Mouse (Mus musculus) telencephalon, adult 2 months (tissue): ENCODE results near the gene Snx29.
"Not testable (repeated sequence)": the region's sequence is repeated elsewhere in the genome, so short reads cannot be mapped to it uniquely, and the experiment has no call there.

ENCODE experiments used
- DNase-seq: peaks from one replicate; pipeline ENCODE4 v3.0.0-alpha.2; 2011; ENCODE audit warnings: low read depth, low spot score

The Snx29 gene

DNA sequence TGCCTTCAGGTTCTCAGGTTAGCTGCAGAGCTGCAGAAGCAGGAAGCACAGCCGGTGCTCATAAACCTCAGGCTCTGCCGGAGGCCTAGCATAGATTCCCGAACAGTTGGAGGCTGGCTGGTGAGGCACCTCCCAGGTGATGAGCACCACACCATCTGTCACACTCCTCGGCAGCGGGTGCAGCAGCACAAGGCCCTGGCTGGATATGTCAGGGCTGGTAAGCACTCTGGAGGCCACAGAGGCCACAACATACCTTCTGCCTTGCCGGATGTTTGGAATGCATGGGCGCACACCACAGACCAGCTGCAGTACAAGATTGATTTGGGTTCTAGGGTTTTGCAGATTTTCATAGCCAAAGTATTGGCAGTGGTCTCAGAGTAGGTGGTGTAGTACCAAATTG, 172.2 kb downstream of the Snx29 start:
- DNase-seq: no peak

DNA sequence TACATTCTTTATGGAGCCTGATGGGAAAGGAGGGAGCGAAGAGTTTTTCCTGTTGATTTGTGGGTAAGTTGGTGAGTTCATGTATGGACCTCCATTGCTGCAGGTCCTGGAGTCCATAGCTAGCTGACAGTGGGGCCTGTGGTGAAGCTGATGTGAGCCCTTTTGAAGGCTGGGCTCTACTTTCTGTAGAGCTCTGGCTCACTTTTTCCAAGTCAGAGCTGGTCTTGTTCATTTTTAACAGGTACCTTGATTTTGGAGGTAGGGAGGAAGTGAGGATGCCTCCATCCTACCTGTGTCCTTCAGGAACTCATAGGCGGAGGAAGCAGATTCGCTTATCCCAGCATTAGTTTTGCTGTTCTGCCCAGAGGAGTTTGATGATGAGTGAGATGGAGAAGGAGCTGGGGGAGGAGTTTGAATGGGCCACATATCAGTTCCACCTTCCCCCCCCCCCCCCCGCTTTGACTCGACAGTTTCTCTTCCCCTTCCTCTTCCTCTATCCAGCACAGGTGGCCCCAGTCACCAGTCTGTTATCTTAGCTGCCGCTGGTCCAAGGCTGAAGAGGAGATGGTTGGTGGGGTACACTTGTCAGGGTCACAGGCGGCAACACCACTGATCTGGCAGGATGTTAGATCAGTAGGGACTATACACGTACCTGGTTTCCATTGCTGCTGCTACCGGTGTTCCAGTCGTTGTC, 173.4 kb downstream of the Snx29 start:
- no peak for DNase-seq

DNA sequence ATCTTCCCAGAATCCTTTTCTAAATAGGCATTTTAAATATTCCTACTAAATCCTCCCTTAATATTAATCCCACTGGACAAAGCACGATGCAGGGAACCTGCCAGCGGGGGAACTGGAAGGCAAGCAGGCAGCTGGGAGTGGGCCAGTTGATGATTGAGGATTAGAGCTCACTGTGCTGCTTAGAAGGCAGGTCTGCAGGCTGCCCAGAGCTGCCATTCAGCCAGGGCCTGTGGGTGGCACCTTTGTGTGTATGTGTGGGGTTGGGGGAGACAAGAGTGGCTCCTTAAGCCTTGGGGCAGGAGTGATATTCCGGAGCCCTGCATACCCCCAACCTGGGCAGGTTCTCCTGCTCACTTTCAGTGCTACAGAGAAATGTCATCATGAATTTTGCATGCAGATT, 174.0 kb downstream of the Snx29 start:
- no peak for DNase-seq

DNA sequence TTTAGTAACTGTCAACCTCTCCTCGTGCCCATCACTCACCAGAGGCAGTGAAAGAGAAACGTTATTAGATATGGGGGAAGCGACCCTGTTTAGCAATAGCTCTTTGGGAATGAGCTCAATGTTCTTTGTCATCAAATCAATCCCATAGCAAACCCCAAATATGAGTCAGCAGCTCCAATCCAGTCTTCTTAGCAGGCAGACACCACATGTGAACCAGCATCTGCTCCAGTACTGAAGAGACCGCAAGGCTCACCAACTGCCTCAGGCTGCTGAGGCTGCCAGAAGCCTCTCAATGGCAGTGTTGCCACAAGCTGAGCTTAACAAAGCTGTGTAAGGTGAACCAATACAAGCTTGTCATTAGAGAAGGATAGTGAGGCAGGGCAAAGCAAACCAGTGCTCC, 177.4 kb downstream of the Snx29 start:
- DNase-seq: no peak

DNA sequence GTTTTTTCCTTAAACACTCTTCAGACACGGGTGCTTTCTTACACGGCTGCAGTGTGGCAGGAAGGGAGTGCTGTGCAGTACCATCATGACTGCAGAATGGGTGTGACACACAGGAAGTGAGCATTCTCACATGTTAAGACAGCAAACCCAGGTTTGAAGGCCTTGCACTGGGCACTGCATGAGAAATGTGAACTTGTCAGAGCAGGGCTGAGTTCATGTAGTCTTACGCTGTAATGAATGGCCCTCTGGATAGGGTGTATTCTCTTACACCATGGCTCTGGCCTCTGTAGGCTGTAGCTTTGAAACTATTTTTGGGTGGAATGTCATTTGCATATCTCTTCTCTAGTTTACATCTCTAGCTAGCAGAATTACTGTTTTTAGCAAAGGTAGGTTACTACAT, 178.4 kb downstream of the Snx29 start:
- no peak for DNase-seq

DNA sequence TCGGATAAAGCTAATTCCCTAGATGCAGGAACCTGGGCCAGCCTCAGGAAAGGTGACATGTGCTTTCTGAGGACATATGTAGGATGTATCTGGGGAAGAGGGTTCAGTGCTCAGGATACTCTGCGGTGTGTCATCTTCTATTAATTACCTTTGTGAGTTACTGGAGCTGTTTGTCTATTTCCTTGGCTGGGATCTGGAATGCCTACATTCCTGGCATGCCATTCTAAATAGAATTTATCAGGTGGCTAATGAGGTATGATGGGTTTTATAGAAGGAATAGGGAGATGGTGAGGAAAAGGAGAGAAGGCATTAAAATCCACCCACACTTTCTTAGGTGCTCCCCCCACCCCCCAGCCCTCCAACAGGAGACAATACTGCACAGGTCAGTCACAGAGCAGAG, 178.9 kb downstream of the Snx29 start:
- DNase-seq: no peak

DNA sequence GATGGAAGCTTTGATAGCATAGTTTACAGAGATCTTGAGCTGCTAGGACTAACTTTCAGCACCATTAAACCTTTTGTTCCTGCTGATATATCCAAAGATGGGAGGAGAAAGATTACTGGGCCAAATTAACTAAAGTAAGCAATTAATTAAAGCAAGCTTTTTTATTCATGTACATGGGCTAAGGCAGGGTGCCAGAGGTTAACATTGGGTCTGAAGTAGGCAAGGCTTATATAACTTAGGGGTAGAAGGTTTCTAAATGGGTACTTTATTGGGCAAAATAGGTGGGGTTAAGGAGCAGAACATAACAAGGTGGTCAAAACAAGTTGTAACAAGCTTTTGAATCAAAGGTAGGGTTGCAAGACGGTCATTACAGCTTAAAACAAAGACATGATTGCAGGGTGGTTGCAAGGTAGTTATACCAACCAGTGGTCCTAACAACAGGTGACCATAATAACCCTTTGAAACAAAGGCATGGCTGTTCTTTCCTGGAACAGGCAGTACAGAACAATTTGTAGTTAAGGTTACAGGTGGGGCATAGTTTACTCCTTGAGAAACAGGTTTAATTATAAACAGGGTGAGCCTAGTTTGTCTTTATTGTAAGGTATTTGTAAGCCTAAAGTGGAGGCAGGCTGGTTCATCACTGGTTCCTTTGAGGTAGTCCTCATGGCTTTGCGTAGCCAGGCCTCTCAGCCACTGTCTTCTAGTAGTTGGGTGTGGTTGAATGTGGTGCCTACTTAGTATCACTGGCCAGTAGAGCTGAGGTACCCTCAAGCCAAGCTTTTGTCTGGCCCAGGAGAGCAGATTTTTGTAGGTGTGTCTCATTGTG, 182.2 kb downstream of the Snx29 start:
- no peak for DNase-seq

DNA sequence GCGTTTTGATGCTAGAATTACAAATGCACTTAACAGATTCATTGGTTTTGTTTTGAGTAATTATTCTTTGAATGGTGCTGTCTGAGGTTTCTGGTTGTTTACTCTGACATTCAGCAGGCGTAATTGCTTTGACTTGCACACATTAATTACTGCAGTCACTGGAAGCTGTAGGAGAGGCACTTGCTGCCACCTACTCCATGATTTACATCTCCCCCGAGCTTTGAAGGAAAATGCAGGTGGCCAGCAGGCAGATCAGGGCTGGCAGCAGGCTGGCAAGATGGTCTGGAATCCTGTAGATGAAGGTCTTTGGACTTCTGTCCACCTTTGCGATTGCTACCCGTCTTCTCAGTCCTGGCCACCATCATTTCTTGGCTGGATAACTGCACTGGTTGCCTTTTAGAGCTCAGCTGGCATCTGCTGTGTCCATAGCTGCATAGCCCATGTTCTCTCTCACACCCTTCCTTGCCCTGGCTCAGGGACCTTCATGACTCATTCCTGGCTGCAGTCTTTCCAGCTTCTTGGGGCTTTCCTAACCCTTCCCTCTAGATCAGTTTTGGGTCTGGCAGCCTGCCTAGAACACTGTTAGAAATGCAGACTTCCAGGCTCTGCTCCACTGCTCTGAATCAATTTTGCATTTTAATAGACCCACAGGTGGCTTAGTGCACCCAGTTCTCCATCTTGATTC, 182.9 kb downstream of the Snx29 start:
- peak; percentile 35 for DNase-seq

DNA sequence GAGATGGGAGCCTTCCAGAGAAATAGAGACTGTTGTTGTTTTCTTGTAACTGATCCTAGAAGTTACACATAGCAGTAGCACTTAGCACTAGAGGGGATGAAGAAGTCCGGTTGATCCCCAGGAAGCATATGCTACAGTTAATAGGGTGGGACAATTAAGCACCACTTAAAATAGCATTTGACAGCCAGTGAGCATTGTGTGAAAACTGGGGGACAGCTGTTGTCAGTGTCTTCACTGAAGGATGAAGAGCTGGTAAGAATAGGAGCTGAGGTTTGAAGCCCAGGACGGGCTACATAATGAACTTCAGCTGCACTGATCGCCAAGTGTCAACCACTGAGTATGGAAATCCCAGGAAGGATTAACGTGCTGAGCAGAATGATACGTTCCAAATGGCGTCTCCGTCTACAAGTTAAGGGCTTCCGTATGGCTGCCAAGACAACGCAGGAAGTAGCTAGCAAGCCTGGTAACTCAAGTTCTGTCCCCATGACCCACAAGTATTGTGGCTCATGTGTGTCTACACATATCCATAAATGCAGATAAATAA, 184.6 kb downstream of the Snx29 start:
- DNase-seq: no peak

DNA sequence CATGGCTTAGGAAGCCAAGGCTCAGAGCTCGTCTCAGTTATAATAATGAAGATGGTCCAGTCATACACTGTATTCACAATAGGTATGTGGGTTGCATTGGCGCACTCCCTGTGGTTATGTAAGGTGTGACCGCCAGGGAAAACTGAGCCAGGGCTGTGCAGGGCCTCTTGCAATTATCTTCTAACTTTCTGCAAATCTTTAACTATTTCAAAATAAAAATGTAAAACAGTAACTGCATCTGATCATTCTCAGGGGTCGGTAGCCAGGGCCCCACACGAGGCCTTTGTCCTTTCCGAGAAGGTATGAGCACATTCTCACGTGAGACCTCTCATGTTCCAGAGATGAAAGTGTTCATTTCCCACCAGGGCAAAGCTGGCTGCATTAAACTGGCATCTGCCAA, 185.6 kb downstream of the Snx29 start:
- DNase-seq: no peak

DNA sequence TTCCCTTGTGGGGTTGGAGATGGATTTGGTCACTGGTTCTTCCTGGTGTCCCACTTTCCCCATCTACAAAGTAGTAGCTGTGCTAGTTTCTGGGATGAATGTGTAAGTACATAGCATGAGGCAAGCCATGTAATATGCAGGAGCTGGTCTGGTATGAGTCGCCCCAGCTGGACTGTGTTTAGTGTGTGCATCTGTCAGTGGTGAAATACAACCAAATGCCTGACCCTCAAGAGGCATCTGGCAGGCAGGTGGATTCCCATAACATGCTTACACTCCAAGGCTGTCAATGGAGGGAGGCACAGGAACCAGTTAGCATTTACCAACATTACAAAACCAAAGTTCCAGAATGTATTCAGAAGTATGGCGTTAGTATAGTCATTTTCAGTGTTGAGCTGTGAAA, 187.7 kb downstream of the Snx29 start:
- DNase-seq: no peak

DNA sequence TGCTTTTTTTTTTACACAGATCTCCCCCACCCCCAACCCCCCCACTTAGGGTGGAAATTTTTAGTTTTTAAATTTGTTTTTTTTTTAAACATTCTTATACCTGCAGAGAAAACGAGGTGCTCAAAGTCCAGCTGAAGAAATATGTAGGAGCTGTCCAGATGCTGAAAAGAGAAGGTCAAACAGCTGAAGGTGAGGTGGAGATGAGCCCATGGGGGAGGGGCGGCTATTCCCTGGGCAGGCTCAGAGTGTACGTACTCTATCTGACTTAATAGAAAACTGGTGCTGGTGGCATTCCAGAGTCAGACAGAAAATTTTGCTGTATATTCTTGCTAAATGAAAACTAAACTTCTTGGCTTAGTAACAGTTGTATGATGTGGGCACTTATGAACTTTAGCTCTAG, 188.1 kb downstream of the Snx29 start:
- no peak for DNase-seq

DNA sequence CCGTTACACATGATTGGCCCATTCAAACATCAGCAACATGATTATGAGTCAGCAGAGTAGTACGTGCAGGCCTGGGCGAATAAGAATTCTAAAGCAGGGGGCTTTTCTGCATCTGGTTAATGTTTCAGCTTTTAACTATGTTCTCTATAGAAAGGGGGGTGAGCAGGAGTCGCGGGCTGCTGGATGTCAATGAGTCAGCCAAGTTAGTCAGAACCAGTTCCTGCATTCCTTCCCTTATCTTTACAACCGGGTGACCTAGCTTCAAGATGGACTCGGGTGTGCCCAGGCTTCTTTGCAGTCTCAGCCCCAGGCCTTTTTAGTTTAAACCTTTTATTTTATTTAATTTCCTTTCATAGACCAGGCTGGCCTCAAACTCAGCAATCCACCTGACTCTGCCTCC, 189.0 kb downstream of the Snx29 start:
- DNase-seq: not testable (repeated sequence)

DNA sequence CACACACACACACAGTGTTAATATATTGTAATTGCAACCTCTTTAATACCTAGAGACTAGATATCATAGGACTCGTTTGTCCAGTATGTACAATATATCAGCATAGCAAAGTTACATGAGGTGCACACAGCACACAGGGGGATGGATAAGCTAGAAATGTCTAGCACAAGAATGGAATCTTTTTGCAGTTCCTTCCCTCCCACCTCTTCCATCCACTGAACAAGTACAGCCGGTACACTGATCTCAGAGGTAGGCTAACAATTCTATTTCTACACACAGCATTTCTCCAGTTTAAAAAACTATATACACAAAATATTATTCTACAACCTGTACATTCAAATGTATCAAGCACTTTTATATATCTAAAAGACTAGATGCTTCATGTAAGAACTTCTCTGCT, 194.0 kb downstream of the Snx29 start:
- DNase-seq: peak; percentile 42

DNA sequence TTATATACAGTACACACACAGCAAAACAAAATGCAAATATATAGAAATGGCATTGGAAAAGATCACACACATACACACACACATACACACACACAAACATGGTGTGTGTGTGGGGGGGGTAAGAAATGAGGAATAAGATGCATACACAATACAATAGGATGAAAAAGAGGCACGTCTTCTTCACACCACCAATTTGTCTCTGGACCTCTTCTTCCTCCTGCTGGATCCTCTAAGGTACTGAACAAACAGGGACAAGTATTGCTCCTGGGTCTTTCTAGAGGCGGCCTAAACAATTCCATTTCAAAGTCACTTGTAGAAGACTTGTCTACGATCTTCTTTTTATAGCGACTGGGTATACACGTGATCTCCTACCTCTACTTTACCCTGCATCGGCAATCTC, 194.7 kb downstream of the Snx29 start:
- DNase-seq: no peak

DNA sequence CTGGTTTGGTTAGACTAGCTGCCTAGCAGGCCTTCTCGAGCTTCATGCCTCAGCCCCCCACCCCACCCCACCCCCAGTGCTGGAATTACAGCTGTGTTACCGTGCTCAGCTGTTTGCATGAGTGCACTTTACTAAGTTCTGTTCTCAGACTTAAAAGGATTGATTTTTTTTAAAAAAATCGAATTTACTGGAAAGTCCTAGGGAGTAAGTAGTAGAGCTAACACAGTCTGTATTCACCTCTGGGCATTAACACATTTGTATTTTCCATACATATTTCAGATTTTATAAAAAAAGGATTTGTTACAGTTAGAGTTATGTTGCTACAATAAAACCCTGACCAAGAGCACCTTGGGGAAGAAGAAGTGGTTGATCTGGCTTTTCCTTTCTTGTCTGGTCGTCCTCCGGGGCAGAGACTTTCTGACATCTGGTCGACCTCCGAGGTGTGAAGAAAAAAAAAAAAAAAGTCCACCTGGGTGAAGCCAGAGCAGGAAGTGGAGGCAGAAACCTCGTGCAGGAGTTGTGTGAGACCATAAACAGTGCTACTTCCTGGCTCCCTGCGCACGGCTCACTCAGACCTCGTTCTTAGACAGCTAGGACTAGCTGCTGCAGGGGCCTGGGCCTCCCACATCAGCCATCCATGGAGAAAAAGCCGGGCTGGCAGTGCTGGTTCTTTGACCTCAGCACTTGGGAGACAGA, 196.2 kb downstream of the Snx29 start:
- no peak for DNase-seq

DNA sequence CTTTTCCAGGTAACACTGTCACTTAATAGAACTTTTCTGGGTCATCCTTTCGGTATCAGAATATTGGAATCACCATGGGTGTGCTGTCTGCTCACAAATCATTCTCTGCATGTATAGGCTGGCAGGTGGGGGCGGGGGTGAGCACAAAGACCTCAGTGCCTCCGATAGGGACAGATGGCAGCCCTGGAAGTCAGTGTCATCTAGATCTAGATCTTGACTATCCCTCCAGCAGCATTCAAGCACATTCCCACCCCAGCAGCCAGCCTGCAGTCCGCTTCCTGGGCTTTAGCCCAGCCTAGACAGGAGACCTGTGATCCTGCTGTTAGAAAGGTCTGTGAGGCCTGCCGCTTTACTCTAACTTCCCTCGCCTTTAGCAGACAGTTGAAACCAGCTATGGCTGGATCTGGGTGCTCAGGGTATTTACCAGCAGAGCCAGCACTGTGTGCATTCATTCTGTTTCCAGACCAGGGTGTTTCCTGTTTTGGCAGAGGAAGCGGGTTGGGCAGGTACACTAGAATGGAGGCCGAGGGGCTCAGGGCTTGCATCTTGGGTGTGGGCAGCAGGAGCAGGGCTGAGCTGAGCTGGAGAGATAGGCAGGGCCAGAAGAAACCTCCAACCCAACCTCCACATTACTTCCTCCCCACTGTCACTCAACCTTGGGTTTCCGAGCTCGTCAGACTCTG, 203.5 kb downstream of the Snx29 start:
- no peak for DNase-seq

DNA sequence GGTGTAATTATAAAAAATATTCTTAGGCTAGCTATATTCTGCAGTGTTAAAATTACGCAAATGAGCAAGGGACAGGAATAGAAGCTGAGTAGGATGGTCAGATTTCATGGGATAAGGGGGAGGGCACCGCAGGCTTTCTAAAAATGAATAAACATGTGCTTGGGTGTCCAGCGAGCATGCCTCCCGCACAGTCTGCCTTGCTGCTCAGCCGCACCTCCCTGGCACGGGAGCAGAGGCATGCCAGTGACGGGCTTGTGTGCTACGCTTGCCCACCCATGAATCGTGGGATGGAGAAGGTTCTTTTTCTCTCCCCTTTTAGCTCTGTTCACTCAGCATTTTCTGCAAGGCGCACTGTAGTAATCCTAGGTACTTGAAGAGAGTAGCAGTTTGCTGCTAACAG, 204.3 kb downstream of the Snx29 start:
- DNase-seq: peak; percentile 84

DNA sequence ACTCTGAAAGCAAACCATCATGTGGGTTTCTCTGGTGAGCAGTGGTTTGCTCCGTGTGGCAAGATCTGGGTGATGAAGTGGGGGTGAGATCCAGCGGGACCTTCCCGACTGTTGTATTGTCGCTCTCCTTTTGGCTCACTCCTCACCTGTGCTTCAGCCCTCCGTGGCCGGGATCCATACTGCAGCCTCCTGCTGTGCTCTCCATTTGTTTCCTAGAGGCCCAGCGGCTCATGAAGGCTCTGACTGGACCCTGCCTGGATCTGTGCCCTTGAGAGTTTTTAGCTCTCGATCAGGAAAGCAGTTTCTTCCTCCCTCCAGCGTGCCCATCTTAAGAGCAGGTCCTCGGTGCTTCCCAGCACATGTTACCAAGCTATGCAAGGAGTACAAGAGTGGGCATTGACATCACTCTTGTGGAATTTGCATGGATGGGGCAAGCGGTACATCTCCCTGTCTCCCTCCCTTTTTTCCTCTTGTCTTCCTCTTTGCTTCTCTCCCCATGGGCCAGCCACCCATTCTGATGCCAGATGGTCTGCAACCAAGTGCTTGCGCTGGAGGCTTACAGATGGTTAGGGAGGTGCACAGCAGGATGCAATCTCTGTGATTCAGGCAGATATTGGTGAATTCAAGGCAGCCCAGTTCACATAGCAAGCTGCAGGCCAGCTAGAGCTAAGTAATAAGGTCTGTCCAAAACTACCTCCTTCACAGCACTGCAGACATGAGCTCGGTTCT, 207.9 kb downstream of the Snx29 start:
- DNase-seq: no peak

DNA sequence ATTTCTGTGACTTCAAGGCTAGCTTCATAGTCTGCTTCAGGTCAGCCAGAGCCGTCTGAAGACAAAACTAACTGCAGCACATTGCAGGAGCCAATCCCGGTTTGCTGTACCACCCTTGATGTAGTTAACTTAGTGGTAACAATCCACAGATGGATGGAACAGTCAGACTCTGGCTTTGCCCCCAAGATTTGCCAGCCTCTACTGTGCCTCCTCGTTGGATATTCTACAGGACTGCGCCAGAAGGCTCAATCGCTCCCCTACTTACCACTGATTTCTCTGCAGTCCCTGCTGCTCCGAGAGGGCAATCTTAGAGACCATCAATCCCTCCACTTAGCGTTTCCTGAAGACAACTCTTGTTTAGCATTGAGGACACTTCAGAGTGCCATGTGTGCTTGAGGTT, 208.7 kb downstream of the Snx29 start:
- DNase-seq: no peak

DNA sequence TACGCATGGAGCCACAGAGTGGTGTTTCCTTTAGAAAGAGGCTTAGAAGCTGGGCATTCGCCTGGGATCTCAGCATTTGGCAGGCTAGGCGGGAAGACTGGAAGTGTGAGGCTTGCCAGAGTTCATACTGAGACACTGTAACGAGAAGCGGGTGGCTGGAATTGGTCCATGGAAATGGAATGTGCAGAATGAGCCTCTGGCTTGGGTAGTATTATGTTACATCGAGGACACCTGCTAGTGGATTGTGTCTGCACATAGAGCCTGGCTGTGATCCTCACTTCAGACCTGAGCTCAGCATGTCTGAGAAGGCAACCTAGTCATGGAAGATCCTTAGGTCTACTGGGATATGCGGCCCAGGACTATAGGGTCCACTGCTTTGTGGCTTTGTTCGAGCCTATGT, 209.9 kb downstream of the Snx29 start:
- no peak for DNase-seq
